Mouse (Mus musculus): ENCODE measurements around the gene A830031A19Rik. TPM values are rescaled to one million over a fixed set of nuclear protein-coding genes. Genes with fewer than 3 reads are reported as not detected.

A830031A19Rik gene
- not detected in 2 replicates for polyA plus RNA-seq (2015; fragmentation: Nextera tagmentation; extraction: Ambion mirVana)

GRCm38 (mm10) chr11:24074634-24075104, at the start of gene A830031A19Rik:
A830031A19Rik (minus strand) TSS chr11:24075054.
- Histone ChIP-seq H3K9ac (peak within 1 kb of the TSS; percentile 99), H3K4me2 (peak within 1 kb of the TSS; percentile 94), H3K27ac (peak within 1 kb of the TSS; percentile 99), H3K4me3 (peak within 1 kb of the TSS; percentile 85), H3K36me3 (no peaks in the 10 kb centered on the region), H3K4me1 (peaks cover 11% of the 10 kb centered on the region; the same call in 1 of the 2 replicates), H3K9me3 (no peaks in the 10 kb centered on the region), H3K27me3 (0 out of 2 replicates have a peak, but pooled peaks cover 2% of the 10 kb centered on the region)
- no peak for ATAC-seq (ENCODE audit: insufficient number of reproducible peaks, insufficient read depth, low FRiP score, low TSS enrichment, low read depth)
- WGBS = 0% methylated on average over 11 of the region's 11 CpGs

- H3K4me1 ChIP-seq = peaks cover 60% of the 10 kb centered on the region
- no peak overlapping the region for H3K27ac ChIP-seq
- WGBS = 90% methylated on average over 2 of the region's 2 CpGs
These were observed 49.1 kb upstream of the A830031A19Rik start for GRCm38 (mm10) chr11:24123991-24124390.

GRCm38 (mm10) chr11:24122899-24123298, 48.0 kb upstream of the A830031A19Rik start:
- Histone ChIP-seq H3K4me3 (no peak overlapping the region), H3K4me1 (peaks cover 70% of the 10 kb centered on the region), H3K36me3 (peaks cover 7% of the 10 kb centered on the region; the same call in 1 of the 2 replicates), H3K9ac (no peak overlapping the region), H3K4me2 (no peak overlapping the region), H3K27me3 (no peaks in the 10 kb centered on the region), H3K27ac (no peak overlapping the region), H3K9me3 (no peaks in the 10 kb centered on the region)
- 88% methylated on average over 7 of the region's 7 CpGs for WGBS
- ATAC-seq (ENCODE audit: insufficient number of reproducible peaks, insufficient read depth, low FRiP score, low TSS enrichment, low read depth) = no peak

More at GRCm38 (mm10) chr11:24123991-24124390, 49.1 kb upstream of the A830031A19Rik start:
- H3K4me3 ChIP-seq = no peak overlapping the region
- H3K9ac ChIP-seq = no peak overlapping the region
- no peak overlapping the region for H3K4me2 ChIP-seq
- H3K9me3 ChIP-seq = no peaks in the 10 kb centered on the region
- H3K27me3 ChIP-seq = no peaks in the 10 kb centered on the region
- ATAC-seq (ENCODE audit: insufficient number of reproducible peaks, insufficient read depth, low FRiP score, low TSS enrichment, low read depth) = no peak
- peaks cover 7% of the 10 kb centered on the region; the same call in 1 of the 2 replicates for H3K36me3 ChIP-seq

DNA sequence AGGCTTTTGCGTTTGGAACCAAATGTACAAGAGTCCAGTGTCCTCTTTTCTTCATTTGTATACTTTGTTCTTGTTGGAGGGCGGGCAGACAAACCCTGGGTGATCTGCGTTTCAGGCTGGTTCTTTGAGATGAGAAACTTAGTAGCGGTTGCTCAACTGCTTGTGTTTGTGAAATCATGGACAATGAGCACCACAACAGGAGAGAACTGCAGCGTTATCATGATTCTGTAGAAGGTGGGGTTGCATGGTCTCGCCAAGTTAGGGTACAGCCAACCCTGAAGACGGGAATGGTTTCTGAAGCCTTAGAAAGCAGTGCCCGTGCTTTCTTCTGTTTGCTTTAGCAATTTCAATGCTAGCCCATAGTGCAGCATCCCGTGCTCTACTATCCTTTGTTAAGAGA, 46.3 kb upstream of the A830031A19Rik start:
- ATAC-seq (ENCODE audit: insufficient number of reproducible peaks, insufficient read depth, low FRiP score, low TSS enrichment, low read depth) = no peak
- Histone ChIP-seq H3K27ac (no peak overlapping the region), H3K4me2 (no peak overlapping the region), H3K4me3 (no peak overlapping the region), H3K27me3 (no peaks in the 10 kb centered on the region), H3K36me3 (peaks cover 13% of the 10 kb centered on the region; the same call in 1 of the 2 replicates), H3K4me1 (peaks cover 74% of the 10 kb centered on the region), H3K9ac (no peak overlapping the region), H3K9me3 (no peaks in the 10 kb centered on the region)
- 88% methylated on average over 9 of the region's 9 CpGs for WGBS

GRCm38 (mm10) chr11:24116582-24117318, 41.9 kb upstream of the A830031A19Rik start:
- no peaks in the 10 kb centered on the region for H3K9me3 ChIP-seq
- peaks cover 78% of the 10 kb centered on the region for H3K4me1 ChIP-seq
- H3K27me3 ChIP-seq = no peaks in the 10 kb centered on the region
- H3K9ac ChIP-seq = no peak overlapping the region
- no peak overlapping the region for H3K4me3 ChIP-seq
- ATAC-seq (ENCODE audit: insufficient number of reproducible peaks, insufficient read depth, low FRiP score, low TSS enrichment, low read depth) = no peak
- WGBS = 81% methylated on average over 7 of the region's 7 CpGs
- peaks cover 16% of the 10 kb centered on the region; the same call in 1 of the 2 replicates for H3K36me3 ChIP-seq
- H3K4me2 ChIP-seq = no peak overlapping the region
- H3K27ac ChIP-seq = 0 out of 2 replicates have a peak overlapping the region, but pooled peaks have one; percentile 74

GRCm38 (mm10) chr11:24116041-24116440, 41.2 kb upstream of the A830031A19Rik start:
- Histone ChIP-seq H3K4me1 (peaks cover 79% of the 10 kb centered on the region), H3K9me3 (no peaks in the 10 kb centered on the region), H3K36me3 (peaks cover 16% of the 10 kb centered on the region; the same call in 1 of the 2 replicates), H3K4me3 (no peak overlapping the region), H3K27ac (no peak overlapping the region), H3K9ac (no peak overlapping the region), H3K27me3 (no peaks in the 10 kb centered on the region), H3K4me2 (no peak overlapping the region)
- ATAC-seq (ENCODE audit: insufficient number of reproducible peaks, insufficient read depth, low FRiP score, low TSS enrichment, low read depth) = no peak
- 94% methylated on average over 2 of the region's 2 CpGs for WGBS

- WGBS = 84% methylated on average over 12 of the region's 12 CpGs
- no peak overlapping the region for H3K27ac ChIP-seq
- H3K36me3 ChIP-seq = peaks cover 16% of the 10 kb centered on the region; the same call in 1 of the 2 replicates
- no peak overlapping the region for H3K4me2 ChIP-seq
- no peaks in the 10 kb centered on the region for H3K27me3 ChIP-seq
- no peaks in the 10 kb centered on the region for H3K9me3 ChIP-seq
- no peak for ATAC-seq (ENCODE audit: insufficient number of reproducible peaks, insufficient read depth, low FRiP score, low TSS enrichment, low read depth)
- H3K9ac ChIP-seq = no peak overlapping the region
- H3K4me1 ChIP-seq = peaks cover 77% of the 10 kb centered on the region
- H3K4me3 ChIP-seq = no peak overlapping the region
These were observed 40.3 kb upstream of the A830031A19Rik start for GRCm38 (mm10) chr11:24115017-24115752.

GRCm38 (mm10) chr11:24111720-24112119, 36.9 kb upstream of the A830031A19Rik start:
- H3K9me3 ChIP-seq = no peaks in the 10 kb centered on the region
- no peak overlapping the region for H3K4me2 ChIP-seq
- 43% methylated on average over 6 of the region's 6 CpGs for WGBS
- no peaks in the 10 kb centered on the region for H3K27me3 ChIP-seq
- no peak overlapping the region for H3K9ac ChIP-seq
- peak; percentile 44; the same call in 1 of the 2 replicates for ATAC-seq (ENCODE audit: insufficient number of reproducible peaks, insufficient read depth, low FRiP score, low TSS enrichment, low read depth)
- peaks cover 71% of the 10 kb centered on the region for H3K4me1 ChIP-seq
- H3K36me3 ChIP-seq = 0 out of 2 replicates have a peak, but pooled peaks cover 6% of the 10 kb centered on the region
- H3K4me3 ChIP-seq = no peak overlapping the region
- H3K27ac ChIP-seq = 0 out of 2 replicates have a peak overlapping the region, but pooled peaks have one; percentile 16

GRCm38 (mm10) chr11:24110113-24110512, 35.3 kb upstream of the A830031A19Rik start:
- 83% methylated on average over 2 of the region's 2 CpGs for WGBS
- Histone ChIP-seq H3K9ac (no peak overlapping the region), H3K36me3 (0 out of 2 replicates have a peak, but pooled peaks cover 4% of the 10 kb centered on the region), H3K4me3 (no peak overlapping the region), H3K9me3 (no peaks in the 10 kb centered on the region), H3K4me1 (peaks cover 63% of the 10 kb centered on the region), H3K27me3 (no peaks in the 10 kb centered on the region), H3K27ac (peak overlapping the region; percentile 22; the same call in 1 of the 2 replicates), H3K4me2 (no peak overlapping the region)
- no peak for ATAC-seq (ENCODE audit: insufficient number of reproducible peaks, insufficient read depth, low FRiP score, low TSS enrichment, low read depth)

GRCm38 (mm10) chr11:24109388-24109787, 34.5 kb upstream of the A830031A19Rik start:
- no peaks in the 10 kb centered on the region for H3K27me3 ChIP-seq
- no peak overlapping the region for H3K9ac ChIP-seq
- H3K36me3 ChIP-seq = 0 out of 2 replicates have a peak, but pooled peaks cover 4% of the 10 kb centered on the region
- no peak overlapping the region for H3K4me2 ChIP-seq
- 87% methylated on average over 3 of the region's 3 CpGs for WGBS
- H3K27ac ChIP-seq = 0 out of 2 replicates have a peak overlapping the region, but pooled peaks have one; percentile 22
- no peak for ATAC-seq (ENCODE audit: insufficient number of reproducible peaks, insufficient read depth, low FRiP score, low TSS enrichment, low read depth)
- no peaks in the 10 kb centered on the region for H3K9me3 ChIP-seq
- H3K4me3 ChIP-seq = no peak overlapping the region
- peaks cover 56% of the 10 kb centered on the region for H3K4me1 ChIP-seq

GRCm38 (mm10) chr11:24108974-24109373, 34.1 kb upstream of the A830031A19Rik start:
- no peak for ATAC-seq (ENCODE audit: insufficient number of reproducible peaks, insufficient read depth, low FRiP score, low TSS enrichment, low read depth)
- H3K27ac ChIP-seq = no peak overlapping the region
- WGBS = 62% methylated on average over 3 of the region's 3 CpGs

More at GRCm38 (mm10) chr11:24108974-24109373, 34.1 kb upstream of the A830031A19Rik start:
- no peak overlapping the region for H3K4me2 ChIP-seq
- no peaks in the 10 kb centered on the region for H3K9me3 ChIP-seq
- H3K4me1 ChIP-seq = peaks cover 52% of the 10 kb centered on the region
- H3K4me3 ChIP-seq = no peak overlapping the region
- 0 out of 2 replicates have a peak, but pooled peaks cover under 1% of the 10 kb centered on the region for H3K36me3 ChIP-seq
- no peak overlapping the region for H3K9ac ChIP-seq
- H3K27me3 ChIP-seq = no peaks in the 10 kb centered on the region

All from embryonic facial prominence, embryonic 13.5 days (tissue).